Mouse (Mus musculus) embryo, embryonic 10.5 days (tissue): ENCODE data around the gene Caskin1.

Source experiments
- DNase-seq: peaks from one replicate; pipeline ENCODE4 v3.0.0-alpha.2; 2015; ENCODE audit warnings: low spot score

Caskin1 gene

DNA sequence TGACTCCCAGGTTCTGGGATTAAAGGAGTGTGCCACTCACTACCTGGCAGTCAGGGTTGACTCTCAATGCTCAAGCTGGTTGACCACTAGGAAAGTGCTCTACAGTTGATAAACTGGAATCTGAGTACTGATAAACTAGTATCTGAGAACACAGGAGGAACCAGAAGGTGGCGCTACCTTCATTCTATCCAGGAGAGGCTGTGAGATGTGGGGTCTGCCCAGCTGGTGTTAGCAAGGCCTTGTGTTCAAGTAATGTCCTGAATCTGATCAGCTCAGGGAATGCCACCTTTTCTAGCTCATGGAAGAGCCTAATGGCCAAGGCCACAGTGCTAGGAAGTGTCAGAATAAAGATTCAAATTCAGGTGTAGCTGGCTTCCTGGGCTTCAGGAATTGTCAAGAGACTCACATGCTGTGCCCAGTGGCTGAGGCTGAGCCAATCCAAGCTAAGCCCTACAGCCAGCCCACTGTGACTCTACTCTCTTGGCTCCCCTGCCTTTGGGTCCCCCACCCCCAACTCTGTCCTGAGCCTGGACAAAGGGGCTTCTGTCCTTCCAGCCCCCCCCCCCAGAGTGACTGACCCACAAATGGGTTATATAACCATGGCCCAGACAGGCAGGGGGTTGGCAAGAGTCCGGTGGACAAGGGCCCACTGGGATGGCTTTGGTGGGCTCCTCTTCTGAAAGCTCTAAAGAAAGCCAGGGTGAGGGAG, 6.4 kb downstream of the Caskin1 start:
- DNase-seq = peak; percentile 81

- DNase-seq = no peak
These were observed 7.0 kb downstream of the Caskin1 start for GRCm38 (mm10) chr17:24495443-24495842.

- no peak for DNase-seq
These were observed 7.6 kb downstream of the Caskin1 start for GRCm38 (mm10) chr17:24496026-24496425.

DNA sequence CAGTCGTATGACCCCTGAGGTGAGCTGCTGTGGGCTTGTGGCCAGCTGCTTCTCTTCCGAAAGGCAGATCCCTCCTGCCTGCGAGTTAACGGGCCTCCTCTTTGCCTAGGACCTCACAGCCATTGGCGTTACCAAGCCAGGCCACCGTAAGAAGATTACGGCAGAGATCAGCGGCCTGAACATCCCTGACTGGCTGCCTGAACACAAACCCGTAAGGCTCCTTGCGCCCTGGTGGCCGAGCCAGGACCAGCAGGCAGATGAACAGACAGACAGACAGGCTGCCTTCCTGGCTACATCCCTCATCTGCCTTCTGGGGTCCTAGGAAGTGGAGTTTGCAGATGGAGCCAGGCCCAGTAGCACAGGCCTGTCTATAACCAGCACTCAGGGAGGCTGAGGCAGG, 13.8 kb downstream of the Caskin1 start:
- no peak for DNase-seq

- no peak for DNase-seq
These were observed 15.7 kb downstream of the Caskin1 start for GRCm38 (mm10) chr17:24504085-24504484.

DNA sequence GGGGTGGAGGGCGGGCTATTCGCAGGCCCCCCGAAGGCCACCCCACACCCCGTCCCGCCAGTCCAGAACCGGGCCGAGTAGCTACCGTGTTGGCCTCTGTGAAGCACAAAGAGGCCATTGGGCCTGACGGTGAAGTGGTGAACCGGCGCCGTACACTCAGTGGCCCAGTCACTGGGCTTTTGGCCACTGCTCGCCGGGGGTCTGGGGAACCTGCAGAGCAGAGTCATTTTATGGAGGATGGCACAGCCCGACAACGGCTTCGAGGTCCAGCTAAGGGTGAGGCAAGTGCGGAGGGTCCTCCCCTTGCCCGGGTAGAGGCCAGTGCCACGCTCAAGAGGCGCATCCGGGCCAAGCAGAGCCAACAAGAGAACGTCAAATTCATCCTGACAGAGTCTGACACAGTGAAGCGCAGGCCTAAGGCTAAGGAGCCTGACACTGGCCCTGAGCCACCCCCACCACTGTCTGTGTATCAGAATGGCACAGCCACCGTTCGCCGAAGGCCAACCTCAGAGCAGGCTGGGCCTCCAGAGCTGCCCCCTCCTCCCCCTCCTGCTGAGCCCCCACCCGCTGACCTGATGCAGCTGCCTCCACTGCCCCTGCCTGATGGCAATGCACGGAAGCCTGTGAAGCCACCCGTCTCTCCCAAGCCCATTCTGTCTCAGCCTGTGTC, 17.0 kb downstream of the Caskin1 start:
- DNase-seq = no peak

DNA sequence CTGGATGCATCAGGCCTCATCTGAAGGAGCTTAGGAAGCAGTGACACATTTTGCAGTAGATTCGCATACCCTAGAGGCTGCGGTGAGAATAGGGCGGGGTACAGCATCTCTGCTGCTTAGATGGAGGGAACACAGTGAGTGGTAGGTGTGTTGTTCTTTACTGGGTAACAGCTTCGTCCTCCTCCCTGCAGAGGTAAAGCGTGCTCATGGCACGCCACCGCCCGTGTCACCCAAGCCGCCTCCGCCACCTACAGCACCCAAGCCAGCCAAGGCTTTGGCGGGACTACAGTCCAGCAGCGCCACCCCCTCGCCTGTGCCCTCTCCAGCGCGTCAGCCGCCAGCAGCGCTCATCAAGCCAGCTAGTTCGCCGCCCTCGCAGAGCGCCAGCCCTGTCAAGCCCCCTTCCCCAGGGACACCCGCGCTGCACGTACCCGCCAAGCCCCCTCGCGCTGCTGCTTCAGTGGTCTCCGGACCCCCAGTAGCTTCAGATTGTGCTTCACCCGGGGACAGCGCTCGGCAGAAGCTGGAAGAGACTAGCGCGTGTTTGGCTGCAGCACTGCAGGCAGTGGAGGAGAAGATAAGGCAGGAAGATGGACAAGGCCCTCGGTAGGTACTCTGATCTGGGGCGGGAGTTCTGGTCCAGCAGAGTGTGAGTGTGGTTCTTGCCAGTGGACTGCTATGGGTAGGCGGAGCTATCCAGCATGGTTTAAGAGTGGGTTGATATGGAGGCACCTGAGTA, 18.1 kb downstream of the Caskin1 start:
- DNase-seq = peak; percentile 20

DNA sequence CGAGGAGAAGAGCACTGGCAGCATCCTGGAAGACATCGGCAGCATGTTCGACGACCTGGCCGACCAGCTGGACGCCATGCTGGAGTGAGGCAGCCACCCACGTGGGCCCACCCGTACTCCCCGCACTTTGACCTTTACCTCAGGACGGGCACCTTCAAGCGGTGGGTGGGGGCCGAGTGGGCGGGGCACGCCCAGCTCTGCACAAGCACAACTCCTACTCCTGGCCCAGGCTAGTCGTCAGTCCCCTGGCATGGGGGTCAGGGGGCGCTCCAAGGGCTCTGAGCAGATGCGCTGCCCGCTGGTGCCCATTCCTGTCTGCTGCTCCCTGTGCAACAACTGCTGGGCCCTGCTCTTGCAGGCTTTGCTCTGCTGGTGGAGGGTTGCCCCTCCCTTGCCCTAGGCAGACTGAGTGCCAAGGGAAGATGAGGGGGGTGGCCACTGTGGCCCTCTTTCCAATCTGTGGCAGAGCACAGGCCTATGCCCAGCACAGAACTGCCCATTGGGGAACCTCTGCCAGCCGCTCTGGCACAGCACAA, 18.8 kb downstream of the Caskin1 start:
- no peak for DNase-seq

GRCm38 (mm10) chr17:24507806-24508460, 19.5 kb downstream of the Caskin1 start:
- DNase-seq = no peak

DNA sequence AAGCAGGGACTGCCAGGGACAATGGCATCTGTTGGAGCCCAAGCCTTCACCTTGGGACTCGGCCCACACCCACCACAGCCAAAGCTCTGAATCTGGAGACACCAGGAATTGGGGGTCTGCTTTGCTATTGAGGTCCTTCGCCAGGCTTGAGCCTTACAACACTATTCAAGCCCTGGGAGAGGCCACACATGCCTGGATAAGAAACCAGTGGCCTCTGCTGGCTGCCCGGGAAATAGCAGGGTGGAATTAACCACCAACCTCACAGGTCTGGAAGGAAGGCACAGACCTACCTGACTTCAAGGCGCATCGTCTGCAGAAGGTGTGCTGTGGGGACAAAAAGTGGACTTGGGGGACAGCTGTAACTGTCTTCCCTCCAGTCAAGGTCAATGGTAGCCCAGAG, 25.2 kb downstream of the Caskin1 start:
- DNase-seq = peak; percentile 67

- no peak for DNase-seq
These were observed 26.2 kb downstream of the Caskin1 start for GRCm38 (mm10) chr17:24514270-24515257.

GRCm38 (mm10) chr17:24520450-24520849, 32.0 kb downstream of the Caskin1 start:
- no peak for DNase-seq

- DNase-seq = no peak
These were observed 36.3 kb downstream of the Caskin1 start for GRCm38 (mm10) chr17:24524734-24525133.

DNA sequence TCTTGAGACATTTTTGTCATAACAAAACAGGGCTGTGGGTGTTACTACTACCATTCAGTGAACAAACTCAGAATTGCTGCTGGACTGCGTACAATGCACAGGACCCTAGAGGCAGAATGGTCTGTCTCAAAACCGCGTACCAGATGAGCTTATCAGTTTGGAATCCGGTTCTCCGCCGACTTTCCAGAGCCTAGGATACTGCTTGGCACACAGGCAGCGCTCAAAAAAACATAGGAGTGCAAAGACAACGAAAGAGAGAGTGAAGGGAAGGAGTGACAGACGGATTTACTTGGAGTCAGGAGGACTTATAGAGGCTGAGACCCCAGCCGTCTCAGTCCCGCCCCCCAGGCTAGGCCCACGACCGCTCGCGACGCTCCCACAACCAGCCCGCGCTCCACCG, 38.9 kb downstream of the Caskin1 start:
- peak; percentile 54 for DNase-seq

DNA sequence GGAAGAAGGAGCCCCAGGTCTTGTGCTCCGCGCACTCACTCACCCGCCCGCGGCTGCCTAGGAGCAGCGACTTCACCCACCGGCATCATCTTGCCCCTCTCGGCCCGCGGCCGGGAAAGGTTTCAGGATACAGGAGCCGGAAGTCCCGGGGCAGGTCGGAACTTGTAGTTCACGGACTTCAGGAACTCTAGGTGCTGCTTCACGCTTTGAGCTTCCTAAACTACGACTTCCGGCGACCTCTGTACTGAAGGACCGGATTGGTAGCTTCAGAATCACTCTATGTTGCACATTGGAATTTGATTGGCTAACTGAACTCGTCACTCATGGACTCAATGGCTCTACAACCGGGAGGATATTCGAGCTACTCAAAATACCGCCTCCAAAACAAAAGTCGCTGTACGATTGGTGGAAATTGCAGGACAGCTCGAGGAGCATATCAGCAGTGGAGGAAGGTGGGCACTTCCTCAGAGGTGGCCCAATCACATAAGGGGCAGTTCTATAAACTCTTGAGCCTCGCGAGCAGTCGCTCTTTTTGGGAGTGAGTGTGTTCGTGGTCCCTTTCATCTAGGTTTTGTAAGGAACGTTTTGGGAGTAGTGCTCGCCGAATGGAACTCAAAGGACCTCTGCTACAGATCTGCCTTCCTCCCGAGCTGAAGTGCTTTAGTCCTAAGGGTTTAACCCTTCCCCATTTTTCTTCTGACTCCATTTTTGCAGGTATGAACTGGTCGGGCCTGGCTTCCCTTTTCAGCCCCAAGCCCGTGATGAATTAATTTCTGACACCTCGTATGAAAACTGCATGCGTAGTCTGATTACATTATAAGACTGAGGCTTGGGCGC, 39.5 kb downstream of the Caskin1 start, which contains the start of gene Traf7:
Gene Traf7 (minus strand): TSS at position 216 of the 837 bp plus-strand sequence.
- DNase-seq = peak; percentile 99

DNA sequence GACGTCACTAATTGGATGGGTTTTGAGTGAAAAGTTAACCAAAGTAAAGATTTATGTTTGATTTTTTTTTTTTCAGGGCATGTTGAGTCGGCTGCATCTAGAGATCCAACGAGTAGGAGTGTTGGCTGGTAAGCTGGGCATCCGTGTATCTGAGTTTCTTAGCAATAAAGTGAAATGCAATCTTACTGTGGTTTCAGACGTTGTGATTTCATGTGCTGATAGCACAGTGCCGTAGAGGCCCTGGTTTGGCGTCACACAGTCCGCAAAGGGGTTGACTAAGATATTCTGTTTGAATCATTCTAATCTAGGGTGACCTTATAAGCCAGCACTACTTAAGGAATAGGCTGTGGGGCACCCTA, 40.1 kb downstream of the Caskin1 start:
- no peak for DNase-seq

DNA sequence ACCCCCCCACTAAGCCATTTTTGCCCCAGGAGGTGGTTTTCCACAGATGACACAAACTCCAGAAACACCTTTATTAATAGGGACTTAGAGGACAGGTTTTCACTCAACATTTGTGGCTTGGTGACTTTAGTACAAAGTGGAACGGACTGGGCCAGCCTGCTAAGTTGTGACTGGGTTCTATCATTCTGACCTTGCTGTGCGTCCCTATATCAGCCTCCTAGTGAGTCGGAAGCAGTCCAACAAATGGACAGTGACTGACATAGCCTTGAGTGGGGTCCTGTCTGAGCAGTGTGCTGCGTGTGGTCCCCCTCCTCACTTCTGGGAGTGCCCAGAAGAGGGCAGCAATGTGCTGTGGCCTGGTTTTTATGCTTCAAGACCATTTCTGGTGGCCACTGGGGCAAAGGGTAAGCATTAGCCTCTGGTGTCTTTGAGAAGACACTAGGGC, 40.6 kb downstream of the Caskin1 start:
- DNase-seq = peak; percentile 94

GRCm38 (mm10) chr17:24529883-24530282, 41.5 kb downstream of the Caskin1 start:
- DNase-seq = no peak

- DNase-seq = peak; percentile 29
These were observed 42.1 kb downstream of the Caskin1 start for GRCm38 (mm10) chr17:24530361-24531050.
